Mouse (Mus musculus) olfactory bulb, adult 2 months (tissue): ENCODE data around the gene Vmn1r168. TPM values are rescaled to one million over a fixed set of nuclear protein-coding genes. Genes with fewer than 3 reads are reported as not detected.
"Not testable (repeated sequence)": the region's sequence is repeated elsewhere in the genome, so short reads cannot be mapped to it uniquely, and the experiment has no call there.

Experiments used
- H3K27ac ChIP-seq: fragments of 200-500 bp; 2 replicates; pipeline ENCODE4 v1.5.1; 2012; ENCODE audit warnings: low read depth, low read length; ENCODE audit not compliant: insufficient read depth
- H3K4me1 ChIP-seq: fragments of 200-500 bp; 2 replicates; pipeline ENCODE4 v1.6.1; 2012; ENCODE audit warnings: low read length; ENCODE audit not compliant: control insufficient read depth, insufficient read depth
- H3K4me3 ChIP-seq: fragments of 200-500 bp; 2 replicates; pipeline ENCODE4 v1.5.1; 2012; ENCODE audit warnings: mild to moderate bottlenecking, low read depth, low read length, moderate library complexity; ENCODE audit not compliant: insufficient read depth
- WGBS: fragments of 180-500 bp; shearing (Covaris S2); methylation state at CpG from one replicate; pipeline ENCODE4 v1.1.7; 2018; 5-methylcytosine and 5-hydroxymethylcytosine counted together
- polyA plus RNA-seq: library from polyadenylated mRNA; stranded (reverse); fragments of >200 nt; gene quantifications from 2 replicates; pipeline ENCODE4 v1.2.4, GENCODE M21; 2012; ENCODE audit warnings: low replicate concordance; ENCODE audit not compliant: missing spikeins, insufficient read depth, insufficient read length

Vmn1r168 gene
- not detected in 2 replicates for polyA plus RNA-seq

- H3K4me1 ChIP-seq, H3K27ac ChIP-seq, H3K4me3 ChIP-seq: not testable (repeated sequence)
- WGBS, result no CpG with 5 or more reads among the region's 1 CpGs
These were observed at the start of gene Vmn1r168 for GRCm38 (mm10) chr7:23539432-23539831. Vmn1r168 (plus strand) TSS chr7:23539732.

- H3K4me3 ChIP-seq, H3K27ac ChIP-seq, H3K4me1 ChIP-seq: not testable (repeated sequence)
- WGBS, result 85% methylated on average over 2 of the region's 2 CpGs
These were observed 32.4 kb upstream of the Vmn1r168 start, which contains the start of gene Vmn1r167 for GRCm38 (mm10) chr7:23507106-23507505. Vmn1r167 (minus strand) TSS chr7:23507206.

GRCm38 (mm10) chr7:23575226-23575625 lies 35.7 kb downstream of the Vmn1r168 start, which contains the start of gene Vmn1r169:
Vmn1r169 (plus strand) TSS chr7:23575526.
- 54% methylated on average over 1 of the region's 2 CpGs for WGBS
- H3K4me1 ChIP-seq, result not testable (repeated sequence)

More at GRCm38 (mm10) chr7:23575226-23575625, 35.7 kb downstream of the Vmn1r168 start, which contains the start of gene Vmn1r169:
- H3K4me3 ChIP-seq, H3K27ac ChIP-seq: not testable (repeated sequence)

Other genes with a start within 250 kb of the Vmn1r168 start
- not detected in 2 replicates for gene Nlrp4e, start 238.5 kb upstream of the Vmn1r168 start, polyA plus RNA-seq
- not detected in 2 replicates for gene Nlrp5, start 153.8 kb upstream of the Vmn1r168 start, polyA plus RNA-seq
- gene Vmn1r167, start 32.5 kb upstream of the Vmn1r168 start, polyA plus RNA-seq, result not detected in 2 replicates
- gene Vmn1r169, start 35.8 kb downstream of the Vmn1r168 start, polyA plus RNA-seq, result not detected in 2 replicates
- gene Vmn1r170, start 66.4 kb downstream of the Vmn1r168 start, polyA plus RNA-seq, result not detected in 2 replicates
- not detected in 2 replicates for gene Vmn1r171, start 91.0 kb downstream of the Vmn1r168 start, polyA plus RNA-seq
- not detected in 2 replicates for gene Vmn1r172, start 118.6 kb downstream of the Vmn1r168 start, polyA plus RNA-seq
- gene Vmn1r173, start 161.0 kb downstream of the Vmn1r168 start, polyA plus RNA-seq, result not detected in 2 replicates
- gene Vmn1r174, start 212.5 kb downstream of the Vmn1r168 start, polyA plus RNA-seq, result not detected in 2 replicates